Mouse (Mus musculus) urinary bladder, postnatal 10 days (tissue): ENCODE measurements around the gene Casp12.
"Not testable (repeated sequence)": the region's sequence is repeated elsewhere in the genome, so short reads cannot be mapped to it uniquely, and the experiment has no call there.

Source experiments
- DNase-seq: peaks from one replicate; pipeline ENCODE4 v3.0.0; 2022; ENCODE audit warnings: low spot score

Gene Casp12

GRCm38 (mm10) chr9:5345291-5345898, at the start of gene Casp12:
Casp12 (plus strand) TSS chr9:5345430.
- no peak for DNase-seq

GRCm38 (mm10) chr9:5296354-5297237, 48.6 kb upstream of the Casp12 start:
- no peak for DNase-seq

DNA sequence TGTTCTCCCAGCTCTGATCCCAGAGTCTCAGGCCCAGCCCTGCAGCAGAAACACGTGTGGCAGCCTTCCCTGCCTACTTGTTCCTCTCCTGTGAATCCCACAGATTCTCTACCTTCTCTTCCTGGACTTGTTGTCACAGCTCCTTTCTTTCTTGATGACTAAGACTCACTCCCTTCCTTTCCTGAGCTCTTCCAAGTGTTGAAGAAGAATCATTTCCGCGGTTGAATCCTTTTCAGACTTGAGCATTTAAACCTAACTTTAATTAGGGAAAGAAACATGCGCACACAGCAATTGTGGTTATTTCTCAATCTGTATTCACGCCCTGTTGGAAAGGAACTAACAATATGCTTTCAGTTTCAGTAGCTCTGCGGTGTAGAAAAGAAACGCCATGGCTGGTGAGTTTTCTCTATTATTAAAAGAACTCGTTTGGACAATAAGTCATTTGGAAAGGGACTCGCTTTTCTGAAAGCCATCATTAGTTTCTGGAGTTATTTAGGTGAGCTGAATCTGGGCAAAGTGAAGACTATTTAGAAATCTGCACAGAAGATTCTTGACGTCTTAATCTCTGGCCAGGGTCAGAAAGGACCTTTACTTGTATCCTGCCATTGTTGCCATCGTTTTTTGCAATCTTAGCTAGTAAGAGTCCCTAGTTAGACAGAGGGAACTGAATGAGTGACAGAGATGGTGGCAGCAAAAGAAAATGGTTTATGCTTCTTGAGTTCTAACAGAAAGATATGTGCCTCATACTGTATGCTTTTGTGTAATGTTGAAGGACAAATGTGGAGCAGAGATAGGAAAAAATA, 46.7 kb upstream of the Casp12 start, which contains the start of gene Casp1:
Gene Casp1 (plus strand): TSS at position 189 of the 803 bp plus-strand sequence.
- no peak for DNase-seq

- DNase-seq = no peak
Measured at GRCm38 (mm10) chr9:5299132-5299381, 46.2 kb upstream of the Casp12 start.

GRCm38 (mm10) chr9:5308561-5308960, 36.7 kb upstream of the Casp12 start, which contains the start of gene Casp4:
Casp4 (plus strand) TSS chr9:5308828.
- DNase-seq = no peak

DNA sequence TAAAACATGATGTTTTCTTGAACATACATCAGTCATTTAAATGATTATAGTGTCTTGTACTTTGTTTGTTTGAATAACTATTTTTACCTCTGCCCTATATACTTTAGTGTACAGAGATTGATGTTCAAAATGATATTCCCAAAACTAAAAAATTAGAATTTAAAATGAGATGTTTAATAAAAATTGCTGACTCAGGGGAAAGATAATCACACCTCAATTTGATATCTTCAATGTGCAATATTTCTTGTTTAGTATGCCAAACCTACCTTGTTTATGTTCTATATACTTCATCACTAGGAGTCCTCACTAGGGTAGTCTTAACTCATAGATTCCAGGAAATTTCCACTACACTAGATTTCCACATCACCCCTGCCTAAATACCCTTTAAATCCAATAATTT, 35.1 kb upstream of the Casp12 start:
- DNase-seq = no peak

DNA sequence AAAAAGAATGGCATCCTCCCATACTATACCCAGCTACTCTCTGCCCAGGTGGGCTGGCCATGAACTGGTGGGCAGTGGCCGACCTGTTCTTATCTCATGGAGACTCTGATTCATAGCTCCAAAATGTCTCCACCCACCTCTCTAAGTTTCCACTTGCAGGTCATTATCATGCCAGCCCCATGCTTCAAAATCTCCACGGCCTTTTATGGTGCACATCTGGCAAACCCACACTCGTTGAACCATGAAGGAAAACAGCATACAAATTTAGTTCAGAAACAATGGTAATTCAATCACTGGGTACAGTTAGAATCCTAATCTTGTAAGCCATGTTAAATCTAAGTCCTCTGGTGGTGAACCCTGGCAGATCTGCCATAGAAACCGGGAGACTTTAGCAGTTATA, 33.8 kb upstream of the Casp12 start:
- DNase-seq = no peak

DNA sequence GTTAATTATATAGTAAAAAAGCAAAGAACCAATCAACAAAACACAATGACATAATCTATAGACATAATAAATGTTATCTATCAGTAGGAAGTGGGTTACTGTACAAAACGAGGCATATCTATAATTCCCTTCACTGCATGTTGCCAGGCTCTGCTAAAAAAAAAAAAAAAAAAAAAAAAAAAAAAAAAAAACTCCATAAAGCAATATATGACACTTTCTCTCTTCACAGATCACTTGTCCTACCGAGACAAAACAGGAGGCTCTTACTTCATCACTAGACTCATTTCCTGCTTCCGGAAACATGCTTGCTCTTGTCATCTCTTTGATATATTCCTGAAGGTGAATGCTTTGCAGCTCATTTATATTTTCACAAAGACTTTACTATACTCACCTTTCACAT, 17.0 kb upstream of the Casp12 start:
- DNase-seq = no peak

GRCm38 (mm10) chr9:5332441-5332840, 12.8 kb upstream of the Casp12 start:
- DNase-seq = no peak

- no peak for DNase-seq
Measured at GRCm38 (mm10) chr9:5333422-5333821, 11.8 kb upstream of the Casp12 start.

- no peak for DNase-seq
Measured at GRCm38 (mm10) chr9:5343092-5343491, 2.1 kb upstream of the Casp12 start.

- DNase-seq = no peak
Measured at GRCm38 (mm10) chr9:5344090-5344489, 1.1 kb upstream of the Casp12 start.

DNA sequence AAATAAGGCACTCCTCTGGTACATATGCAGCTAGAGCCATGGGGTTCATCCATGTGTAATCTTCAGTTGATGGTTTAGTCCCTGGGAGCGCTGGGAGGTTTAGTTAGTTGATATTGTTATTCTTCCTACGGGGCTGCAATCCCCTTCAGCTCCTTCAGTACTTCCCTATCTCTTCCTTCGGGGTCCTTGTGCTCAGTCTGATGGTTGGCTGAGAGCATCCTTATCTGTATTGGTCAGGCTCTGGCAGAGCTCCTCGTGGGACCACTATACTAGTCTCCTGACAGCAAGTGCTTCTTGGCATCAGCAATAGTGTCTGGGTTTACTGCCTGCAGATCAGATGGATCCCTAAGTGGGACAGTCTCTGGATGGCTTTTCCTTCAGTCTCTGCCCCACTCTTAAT, 2.2 kb downstream of the Casp12 start:
- no peak for DNase-seq

DNA sequence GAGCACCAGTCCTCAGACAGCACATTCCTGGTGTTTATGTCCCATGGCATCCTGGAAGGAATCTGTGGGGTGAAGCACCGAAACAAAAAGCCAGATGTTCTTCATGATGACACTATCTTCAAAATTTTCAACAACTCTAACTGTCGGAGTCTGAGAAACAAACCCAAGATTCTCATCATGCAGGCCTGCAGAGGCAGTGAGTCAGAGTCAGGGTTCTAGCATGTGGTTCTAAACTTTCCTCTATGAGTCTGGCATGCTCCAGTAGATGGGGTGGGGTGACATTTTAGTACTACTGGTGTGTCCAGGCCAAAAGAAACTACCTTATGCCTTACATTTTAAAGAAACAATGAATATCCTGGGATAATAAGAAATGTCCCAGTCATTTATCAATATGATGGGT, 8.4 kb downstream of the Casp12 start:
- no peak for DNase-seq

- DNase-seq = no peak
Measured at GRCm38 (mm10) chr9:5356801-5357200, 11.6 kb downstream of the Casp12 start.

DNA sequence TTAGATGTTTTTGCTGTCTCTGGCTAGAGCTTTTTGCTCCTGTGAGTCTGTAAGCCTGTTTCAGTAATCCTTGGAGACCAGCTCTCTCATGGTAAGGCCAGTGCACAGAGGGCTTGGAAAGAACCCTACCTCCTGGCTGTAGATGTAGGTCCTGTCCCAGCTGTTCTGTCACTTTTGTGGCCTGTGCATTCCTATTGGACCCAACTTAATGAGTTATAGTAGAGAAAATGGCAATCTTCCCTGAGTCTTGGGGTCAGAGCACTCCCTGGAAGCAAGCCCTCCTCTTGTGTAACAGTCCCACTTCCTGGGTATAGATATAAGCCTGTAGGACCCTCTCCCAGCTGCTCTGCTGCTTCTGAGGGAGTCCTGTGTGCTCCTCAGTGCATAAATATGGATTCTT, 48.3 kb downstream of the Casp12 start:
- no peak for DNase-seq

- not testable (repeated sequence) for DNase-seq
Measured at GRCm38 (mm10) chr9:5395861-5396260, 50.6 kb downstream of the Casp12 start.

DNA sequence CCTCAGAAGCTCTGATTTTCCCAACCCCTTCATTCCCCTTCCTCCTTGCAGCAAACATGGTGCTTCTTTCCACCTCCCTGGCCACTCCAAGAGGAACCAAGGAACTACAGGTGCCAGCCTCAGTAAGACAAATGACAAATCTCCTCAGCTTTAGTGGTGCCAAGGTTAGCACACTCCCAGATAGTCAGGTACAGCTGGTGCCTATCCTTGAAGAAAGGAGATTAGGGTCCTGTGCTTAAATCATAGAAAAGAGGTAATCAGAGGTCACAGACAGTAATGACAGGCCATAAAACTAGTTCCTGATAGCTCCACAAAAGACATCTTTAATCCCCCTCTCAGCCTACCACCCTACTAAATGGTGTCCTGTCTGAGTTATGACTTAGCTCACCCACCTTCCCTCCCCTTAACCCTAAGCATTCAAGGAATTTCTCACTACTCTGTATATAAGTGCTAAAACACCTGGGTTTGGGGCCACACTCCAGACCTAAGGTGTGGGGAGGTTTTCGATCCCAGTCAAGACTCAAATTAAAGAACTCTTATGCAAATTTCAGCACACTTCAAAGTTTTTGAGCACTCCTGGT, 65.8 kb downstream of the Casp12 start:
- DNase-seq = no peak

DNA sequence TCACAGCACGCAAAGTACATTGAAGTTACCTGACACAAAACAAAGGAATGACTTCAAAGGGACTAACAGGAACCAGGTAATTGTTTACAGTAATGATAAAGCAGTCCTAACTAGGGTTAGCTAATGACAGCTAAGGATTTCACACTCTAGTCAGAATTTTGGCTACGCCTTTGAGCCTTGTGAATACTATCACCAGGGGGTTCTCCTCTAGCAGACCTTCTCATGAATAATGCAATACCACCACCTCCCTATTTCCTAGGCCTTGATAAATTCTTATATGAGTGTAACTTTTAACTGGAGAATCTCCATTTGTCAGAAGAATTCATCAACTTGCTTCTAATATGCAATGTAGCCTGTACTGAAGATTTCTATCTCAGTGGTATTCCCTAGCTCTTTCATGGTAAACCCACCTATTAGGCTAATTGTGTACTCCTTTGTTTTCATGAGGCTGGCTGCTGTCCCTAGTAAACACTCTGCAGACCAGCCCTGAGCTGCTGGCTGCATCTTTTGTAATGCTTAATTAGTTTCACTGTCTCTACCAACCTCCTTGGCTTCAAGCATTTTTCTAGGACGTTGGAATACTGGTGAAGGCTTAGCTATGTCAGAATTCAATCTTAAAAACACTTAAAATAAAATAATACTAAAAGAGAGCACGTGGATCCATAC, 67.3 kb downstream of the Casp12 start:
- no peak for DNase-seq

GRCm38 (mm10) chr9:5417871-5418270, 72.6 kb downstream of the Casp12 start:
- no peak for DNase-seq
